17 mouse cellular contexts compared by ENCODE assay signal in the genomic region with DNA sequence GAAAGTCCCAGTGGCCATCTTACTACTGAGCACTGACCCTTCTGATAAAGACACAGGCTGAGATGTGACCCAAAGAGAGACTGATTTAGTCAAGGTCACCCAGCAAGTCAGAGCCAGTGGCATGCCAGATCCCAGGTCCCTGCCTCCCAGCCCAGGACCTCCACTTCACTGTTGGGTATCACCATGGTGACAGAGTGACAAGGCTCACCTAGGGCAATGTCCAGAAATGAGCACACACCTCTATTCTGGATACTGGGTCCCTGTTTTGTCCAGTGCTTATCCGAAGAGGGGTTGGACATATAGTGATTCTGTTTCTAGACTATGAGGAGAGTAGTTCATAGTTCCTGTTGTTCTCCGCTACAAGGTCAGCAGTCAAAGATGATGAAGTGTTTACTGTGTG. TPM values are rescaled to one million over a fixed set of nuclear protein-coding genes. Genes with fewer than 3 reads are reported as not detected.
"Had no signal": no experiment of that assay in that cellular context is flagged by ENCODE, and none has a peak within 500 bp of the region (broad histone marks: within the 10 kb centered on the region; RNA-seq: fewer than 3 reads in every experiment).

No protein-coding gene starts in this region.

- H3K36me3 ChIP-seq: limb, embryonic 12.5 days; lung, embryonic 15.5 days; midbrain, embryonic 15.5 days; neural tube, embryonic 12.5 days had no signal

- H3K4me2 ChIP-seq: limb, embryonic 12.5 days; lung, embryonic 15.5 days; midbrain, embryonic 11.5 days; midbrain, embryonic 15.5 days; neural tube, embryonic 12.5 days had no signal

- ATAC-seq: midbrain, embryonic 15.5 days had no signal

- H3K4me3 ChIP-seq: limb, embryonic 12.5 days; lung, embryonic 15.5 days; megakaryocyte, embryonic 14.5 days; midbrain, embryonic 15.5 days; neural tube, embryonic 12.5 days had no signal

- DNase-seq: kidney, adult 8-10 months; kidney, postnatal 36 days; layer of hippocampus, adult 9-11 months; layer of hippocampus, postnatal 36 days; lung, postnatal 14 days; thymus, postnatal 4 days had no signal

- H3K9ac ChIP-seq: limb, embryonic 12.5 days; lung, embryonic 15.5 days; midbrain, embryonic 15.5 days; neural tube, embryonic 12.5 days had no signal

- H3K9me3 ChIP-seq: limb, embryonic 12.5 days; lung, embryonic 15.5 days; megakaryocyte, embryonic 14.5 days; midbrain, embryonic 15.5 days; neural tube, embryonic 12.5 days had no signal

- H3K27ac ChIP-seq: limb, embryonic 12.5 days; lung, embryonic 15.5 days; macrophage; midbrain, embryonic 15.5 days; neural tube, embryonic 12.5 days; stomach, postnatal 0 days had no signal

RNA-seq across cellular contexts. Expression of a gene that starts 56.8 kb away (rescaled TPM):
- total RNA-seq: liver, adult 2 months; monocyte, adult 5-6 weeks; neutrophil, adult 5-6 weeks had no signal
- polyA plus RNA-seq: liver, adult 2 months; macrophage had no signal
